Mouse (Mus musculus) midbrain, embryonic 15.5 days (tissue): ENCODE measurements around the gene Cd69. TPM values are rescaled to one million over a fixed set of nuclear protein-coding genes. Genes with fewer than 3 reads are reported as not detected.

Experiments used
- polyA plus RNA-seq: library from polyadenylated mRNA; unstranded; fragments of >200 nt; fragmentation: Nextera tagmentation; extraction: Ambion mirVana; gene quantifications from 2 replicates; pipeline ENCODE4 v1.2.1, GENCODE M21; 2015

Cd69 gene
- polyA plus RNA-seq, 1 experiment from 2014 or later = not detected

Other genes with a start within 250 kb of the Cd69 start
- gene Klrb1f, start 229.5 kb downstream of the Cd69 start, polyA plus RNA-seq = 0.55 and 0.81 TPM in 2 replicates
- not detected in 2 replicates for gene Clec2e, start 174.5 kb downstream of the Cd69 start, polyA plus RNA-seq
- not detected in 2 replicates for gene Clec2d, start 94.8 kb downstream of the Cd69 start, polyA plus RNA-seq
- gene 4922502D21Rik, start 56.4 kb upstream of the Cd69 start, polyA plus RNA-seq = not detected in 2 replicates
- gene Clec12a, start 67.3 kb upstream of the Cd69 start, polyA plus RNA-seq = 0.17 and 0.38 TPM in 2 replicates
- 0.14 and 0.37 TPM in 2 replicates for gene Clec12b, start 110.4 kb upstream of the Cd69 start, polyA plus RNA-seq
- gene Clec1b, start 121.9 kb upstream of the Cd69 start, polyA plus RNA-seq = 0.97 and 1.6 TPM in 2 replicates
- gene Clec9a, start 133.4 kb upstream of the Cd69 start, polyA plus RNA-seq = 0.19 and 0.35 TPM in 2 replicates
- gene Clec1a, start 176.6 kb upstream of the Cd69 start, polyA plus RNA-seq = 1.6 TPM in 2 replicates
- gene Olr1, start 231.7 kb upstream of the Cd69 start, polyA plus RNA-seq = not detected in 2 replicates
- gene Tmem52b, start 237.1 kb upstream of the Cd69 start, polyA plus RNA-seq = 0.32 TPM in 1 of 2 replicates, not detected in the other